Mouse (Mus musculus): ENCODE measurements around the gene Stk35. TPM values are rescaled to one million over a fixed set of nuclear protein-coding genes. Genes with fewer than 3 reads are reported as not detected.

Gene Stk35
- polyA plus RNA-seq (2015; fragmentation: Nextera tagmentation; extraction: Ambion mirVana), result 11.7 and 13.2 TPM in 2 replicates

- Histone ChIP-seq H3K27ac (peak within 1 kb of the TSS; percentile 97), H3K4me2 (peak within 1 kb of the TSS; percentile 78), H3K36me3 (peaks cover 20% of the 10 kb centered on the region), H3K4me1 (peaks cover 31% of the 10 kb centered on the region), H3K9me3 (no peaks in the 10 kb centered on the region), H3K27me3 (no peaks in the 10 kb centered on the region), H3K4me3 (peak within 1 kb of the TSS; percentile 95), H3K9ac (peak within 1 kb of the TSS; percentile 97)
- under 1% methylated on average over 54 of the region's 63 CpGs for WGBS
- peak; percentile 88 for ATAC-seq (ENCODE audit: insufficient number of reproducible peaks, insufficient read depth, low FRiP score, low TSS enrichment, low read depth)
Measured at GRCm38 (mm10) chr2:129800271-129800903, at the start of gene Stk35. Stk35 (plus strand) TSS chr2:129800517.

- H3K4me3 ChIP-seq, result no peak overlapping the region
- 91% methylated on average over 1 of the region's 1 CpGs for WGBS
- no peaks in the 10 kb centered on the region for H3K4me1 ChIP-seq
- ATAC-seq (ENCODE audit: insufficient number of reproducible peaks, insufficient read depth, low FRiP score, low TSS enrichment, low read depth), result no peak
- no peak overlapping the region for H3K4me2 ChIP-seq
- H3K36me3 ChIP-seq, result no peaks in the 10 kb centered on the region
- no peaks in the 10 kb centered on the region for H3K9me3 ChIP-seq
- H3K9ac ChIP-seq, result no peak overlapping the region
- no peaks in the 10 kb centered on the region for H3K27me3 ChIP-seq
- no peak overlapping the region for H3K27ac ChIP-seq
Measured at GRCm38 (mm10) chr2:129782046-129782445, 18.3 kb upstream of the Stk35 start.

- Histone ChIP-seq H3K9me3 (peaks cover 7% of the 10 kb centered on the region; the same call in 1 of the 2 replicates), H3K4me3 (no peak overlapping the region), H3K36me3 (no peaks in the 10 kb centered on the region), H3K4me2 (no peak overlapping the region), H3K27ac (no peak overlapping the region), H3K9ac (no peak overlapping the region), H3K4me1 (peaks cover 5% of the 10 kb centered on the region), H3K27me3 (no peaks in the 10 kb centered on the region)
- WGBS, result 78% methylated on average over 2 of the region's 2 CpGs
- no peak for ATAC-seq (ENCODE audit: insufficient number of reproducible peaks, insufficient read depth, low FRiP score, low TSS enrichment, low read depth)
Measured at GRCm38 (mm10) chr2:129796501-129796900, 3.8 kb upstream of the Stk35 start.

- H3K36me3 ChIP-seq, result no peaks in the 10 kb centered on the region
- H3K4me1 ChIP-seq, result peaks cover 14% of the 10 kb centered on the region
- H3K27me3 ChIP-seq, result no peaks in the 10 kb centered on the region
- H3K9ac ChIP-seq, result no peak overlapping the region
- 82% methylated on average over 2 of the region's 3 CpGs for WGBS
- no peak overlapping the region for H3K4me2 ChIP-seq
- ATAC-seq (ENCODE audit: insufficient number of reproducible peaks, insufficient read depth, low FRiP score, low TSS enrichment, low read depth), result no peak
- H3K9me3 ChIP-seq, result peaks cover 7% of the 10 kb centered on the region; the same call in 1 of the 2 replicates
- no peak overlapping the region for H3K4me3 ChIP-seq
- H3K27ac ChIP-seq, result no peak overlapping the region
Measured at GRCm38 (mm10) chr2:129797709-129798108, 2.6 kb upstream of the Stk35 start.

GRCm38 (mm10) chr2:129798410-129798809 is 1.9 kb upstream of the Stk35 start:
- peaks cover 7% of the 10 kb centered on the region; the same call in 1 of the 2 replicates for H3K9me3 ChIP-seq
- H3K4me1 ChIP-seq, result peaks cover 21% of the 10 kb centered on the region
- H3K4me3 ChIP-seq, result no peak overlapping the region
- ATAC-seq (ENCODE audit: insufficient number of reproducible peaks, insufficient read depth, low FRiP score, low TSS enrichment, low read depth), result no peak
- no peak overlapping the region for H3K9ac ChIP-seq
- H3K4me2 ChIP-seq, result no peak overlapping the region
- no peaks in the 10 kb centered on the region for H3K27me3 ChIP-seq
- H3K36me3 ChIP-seq, result peaks cover 4% of the 10 kb centered on the region; the same call in 1 of the 2 replicates
- no peak overlapping the region for H3K27ac ChIP-seq

- no peaks in the 10 kb centered on the region for H3K9me3 ChIP-seq
- H3K4me3 ChIP-seq, result peak overlapping the region; percentile 95
- peak overlapping the region; percentile 78 for H3K4me2 ChIP-seq
- ATAC-seq (ENCODE audit: insufficient number of reproducible peaks, insufficient read depth, low FRiP score, low TSS enrichment, low read depth), result peak; percentile 3; the same call in 1 of the 2 replicates
- H3K27ac ChIP-seq, result peak overlapping the region; percentile 97
- peaks cover 36% of the 10 kb centered on the region for H3K4me1 ChIP-seq
- no peaks in the 10 kb centered on the region for H3K27me3 ChIP-seq
- H3K36me3 ChIP-seq, result peaks cover 25% of the 10 kb centered on the region
- H3K9ac ChIP-seq, result peak overlapping the region; percentile 97
- under 1% methylated on average over 32 of the region's 32 CpGs for WGBS
Measured at GRCm38 (mm10) chr2:129800904-129801230, 550 bp downstream of the Stk35 start.

- Histone ChIP-seq H3K9ac (peak overlapping the region; percentile 97), H3K4me2 (peak overlapping the region; percentile 78), H3K36me3 (peaks cover 29% of the 10 kb centered on the region), H3K4me1 (peaks cover 40% of the 10 kb centered on the region), H3K4me3 (peak overlapping the region; percentile 95), H3K27ac (peak overlapping the region; percentile 97), H3K9me3 (no peaks in the 10 kb centered on the region), H3K27me3 (no peaks in the 10 kb centered on the region)
- peak; percentile 75 for ATAC-seq (ENCODE audit: insufficient number of reproducible peaks, insufficient read depth, low FRiP score, low TSS enrichment, low read depth)
- WGBS, result under 1% methylated on average over 73 of the region's 73 CpGs
Measured at GRCm38 (mm10) chr2:129801231-129802029, 1.1 kb downstream of the Stk35 start.

- peaks cover 38% of the 10 kb centered on the region for H3K4me1 ChIP-seq
- no peak overlapping the region for H3K4me3 ChIP-seq
- no peak for ATAC-seq (ENCODE audit: insufficient number of reproducible peaks, insufficient read depth, low FRiP score, low TSS enrichment, low read depth)
- no peaks in the 10 kb centered on the region for H3K9me3 ChIP-seq
- H3K27me3 ChIP-seq, result no peaks in the 10 kb centered on the region
- WGBS, result 91% methylated on average over 4 of the region's 4 CpGs
- H3K4me2 ChIP-seq, result no peak overlapping the region
- H3K9ac ChIP-seq, result no peak overlapping the region
- H3K27ac ChIP-seq, result no peak overlapping the region
- peaks cover 54% of the 10 kb centered on the region for H3K36me3 ChIP-seq
Measured at GRCm38 (mm10) chr2:129805486-129805885, 5.2 kb downstream of the Stk35 start.

- Histone ChIP-seq H3K4me2 (no peak overlapping the region), H3K4me1 (peaks cover 38% of the 10 kb centered on the region), H3K36me3 (peaks cover 64% of the 10 kb centered on the region), H3K27ac (no peak overlapping the region), H3K9me3 (no peaks in the 10 kb centered on the region), H3K9ac (no peak overlapping the region), H3K4me3 (no peak overlapping the region), H3K27me3 (no peaks in the 10 kb centered on the region)
- no peak for ATAC-seq (ENCODE audit: insufficient number of reproducible peaks, insufficient read depth, low FRiP score, low TSS enrichment, low read depth)
- 68% methylated on average over 2 of the region's 2 CpGs for WGBS
Measured at GRCm38 (mm10) chr2:129806486-129806885, 6.2 kb downstream of the Stk35 start.

- Histone ChIP-seq H3K4me1 (peaks cover 16% of the 10 kb centered on the region), H3K27me3 (no peaks in the 10 kb centered on the region), H3K27ac (no peak overlapping the region), H3K4me3 (no peak overlapping the region), H3K9ac (no peak overlapping the region), H3K9me3 (no peaks in the 10 kb centered on the region), H3K36me3 (peaks cover 68% of the 10 kb centered on the region), H3K4me2 (no peak overlapping the region)
- whole genome bisulfite sequencing, result 96% methylated on average over 7 of the region's 7 CpGs
- ATAC-seq (ENCODE audit: insufficient number of reproducible peaks, insufficient read depth, low FRiP score, low TSS enrichment, low read depth), result no peak
Measured at GRCm38 (mm10) chr2:129810563-129810962, 10.2 kb downstream of the Stk35 start.

GRCm38 (mm10) chr2:129814033-129814432 is 13.7 kb downstream of the Stk35 start:
- 93% methylated on average over 3 of the region's 3 CpGs for whole genome bisulfite sequencing
- Histone ChIP-seq H3K36me3 (peaks cover 82% of the 10 kb centered on the region), H3K9ac (no peak overlapping the region), H3K4me2 (no peak overlapping the region), H3K4me1 (peaks cover 7% of the 10 kb centered on the region), H3K9me3 (no peaks in the 10 kb centered on the region), H3K4me3 (no peak overlapping the region), H3K27ac (no peak overlapping the region), H3K27me3 (no peaks in the 10 kb centered on the region)
- ATAC-seq (ENCODE audit: insufficient number of reproducible peaks, insufficient read depth, low FRiP score, low TSS enrichment, low read depth), result no peak

- Histone ChIP-seq H3K27me3 (no peaks in the 10 kb centered on the region), H3K27ac (no peak overlapping the region), H3K9me3 (no peaks in the 10 kb centered on the region), H3K36me3 (peaks cover 79% of the 10 kb centered on the region), H3K9ac (no peak overlapping the region), H3K4me3 (no peak overlapping the region), H3K4me1 (peaks cover 14% of the 10 kb centered on the region), H3K4me2 (no peak overlapping the region)
- WGBS, result 70% methylated on average over 2 of the region's 2 CpGs
- ATAC-seq (ENCODE audit: insufficient number of reproducible peaks, insufficient read depth, low FRiP score, low TSS enrichment, low read depth), result no peak
Measured at GRCm38 (mm10) chr2:129815076-129815475, 14.8 kb downstream of the Stk35 start.
